Mouse (Mus musculus) intestine, embryonic 16.5 days (tissue): ENCODE results near the gene Aak1. TPM values are rescaled to one million over a fixed set of nuclear protein-coding genes. Genes with fewer than 3 reads are reported as not detected.

ENCODE experiments used
- ATAC-seq: fragments of 200-750 bp; cut with Nextera tagmentation; 2 replicates; pipeline ENCODE4 v1.8.0; 2017; ENCODE audit warnings: moderate TSS enrichment, moderate library complexity
- H3K27ac ChIP-seq: fragments of 300-500 bp; sonication (generic); 2 replicates; pipeline ENCODE4 v1.5.1; 2014; ENCODE audit warnings: mild to moderate bottlenecking, low read length
- H3K27me3 ChIP-seq: fragments of 300-500 bp; sonication (generic); replicated peaks from 2 replicates; pipeline ENCODE4 v1.6.1; 2014; ENCODE audit warnings: low read length, control low read depth, mixed read lengths; ENCODE audit not compliant: control insufficient read depth, insufficient read depth
- H3K36me3 ChIP-seq: fragments of 300-500 bp; sonication (generic); 2 replicates; pipeline ENCODE4 v1.6.1; 2014; ENCODE audit warnings: low read length, control low read depth; ENCODE audit not compliant: control insufficient read depth, insufficient read depth
- H3K4me1 ChIP-seq: fragments of 300-500 bp; sonication (generic); 2 replicates; pipeline ENCODE4 v1.6.1; 2014; ENCODE audit warnings: low read length, control low read depth, mixed read lengths; ENCODE audit not compliant: control insufficient read depth, insufficient read depth
- H3K4me2 ChIP-seq: fragments of 300-500 bp; sonication (generic); 2 replicates; pipeline ENCODE4 v1.6.1; 2014; ENCODE audit warnings: low read depth, low read length, control low read depth
- H3K4me3 ChIP-seq: fragments of 300-500 bp; sonication (generic); 2 replicates; pipeline ENCODE4 v1.5.1; 2014; ENCODE audit warnings: mild to moderate bottlenecking, low read length
- H3K9ac ChIP-seq: fragments of 300-500 bp; sonication (generic); 2 replicates; pipeline ENCODE4 v1.6.1; 2014; ENCODE audit warnings: low read depth, low read length
- H3K9me3 ChIP-seq: fragments of 300-500 bp; sonication (generic); 2 replicates; pipeline ENCODE4 v1.6.1; 2016; ENCODE audit warnings: low read length, control low read depth; ENCODE audit not compliant: control insufficient read depth
- WGBS: fragments of 180-500 bp; shearing (Covaris S2); extraction: QIAGEN DNeasy Blood & Tissue Kit; methylation state at CpG from one replicate; pipeline ENCODE4 v1.1.7; 2014; 5-methylcytosine and 5-hydroxymethylcytosine counted together
- polyA plus RNA-seq: library from polyadenylated mRNA; unstranded; fragments of >200 nt; fragmentation: Nextera tagmentation; extraction: Ambion mirVana; gene quantifications from 2 replicates; pipeline ENCODE4 v1.2.1, GENCODE M21; 2015

Gene Aak1
- polyA plus RNA-seq, 1 experiment from 2014 or later, result 7.0 TPM

- Histone ChIP-seq H3K9ac (no peak overlapping the region), H3K36me3 (peaks cover 14% of the 10 kb centered on the region), H3K4me3 (no peak overlapping the region), H3K27ac (no peak overlapping the region), H3K4me1 (no peaks in the 10 kb centered on the region), H3K4me2 (no peak overlapping the region), H3K27me3 (no peaks in the 10 kb centered on the region), H3K9me3 (no peaks in the 10 kb centered on the region)
- no peak for ATAC-seq
- WGBS, result 69% methylated on average over 1 of the region's 1 CpGs
These were observed 100.8 kb downstream of the Aak1 start for GRCm38 (mm10) chr6:86950141-86950540.

- ATAC-seq, result no peak
- no peaks in the 10 kb centered on the region for H3K4me1 ChIP-seq
- H3K27me3 ChIP-seq, result no peaks in the 10 kb centered on the region
- H3K9ac ChIP-seq, result no peak overlapping the region
- 94% methylated on average over 1 of the region's 1 CpGs for WGBS
- H3K36me3 ChIP-seq, result peaks cover 13% of the 10 kb centered on the region
- H3K9me3 ChIP-seq, result no peaks in the 10 kb centered on the region
- no peak overlapping the region for H3K4me2 ChIP-seq
- no peak overlapping the region for H3K27ac ChIP-seq
- H3K4me3 ChIP-seq, result no peak overlapping the region
These were observed 101.5 kb downstream of the Aak1 start for GRCm38 (mm10) chr6:86950733-86951255.

GRCm38 (mm10) chr6:86955741-86956140, 106.4 kb downstream of the Aak1 start:
- H3K9me3 ChIP-seq, result no peaks in the 10 kb centered on the region
- no peak overlapping the region for H3K4me2 ChIP-seq
- H3K4me3 ChIP-seq, result no peak overlapping the region
- no peak overlapping the region for H3K9ac ChIP-seq
- WGBS, result 85% methylated on average over 3 of the region's 3 CpGs
- H3K4me1 ChIP-seq, result no peaks in the 10 kb centered on the region
- ATAC-seq, result no peak
- no peak overlapping the region for H3K27ac ChIP-seq
- peaks cover 12% of the 10 kb centered on the region for H3K36me3 ChIP-seq
- no peaks in the 10 kb centered on the region for H3K27me3 ChIP-seq

GRCm38 (mm10) chr6:86956206-86956605, 106.9 kb downstream of the Aak1 start:
- Histone ChIP-seq H3K9me3 (no peaks in the 10 kb centered on the region), H3K27ac (no peak overlapping the region), H3K9ac (no peak overlapping the region), H3K36me3 (peaks cover 10% of the 10 kb centered on the region), H3K4me2 (no peak overlapping the region), H3K4me1 (no peaks in the 10 kb centered on the region), H3K4me3 (no peak overlapping the region), H3K27me3 (no peaks in the 10 kb centered on the region)
- ATAC-seq, result no peak

- H3K4me2 ChIP-seq, result no peak overlapping the region
- no peaks in the 10 kb centered on the region for H3K4me1 ChIP-seq
- no peak overlapping the region for H3K9ac ChIP-seq
- H3K36me3 ChIP-seq, result peaks cover 14% of the 10 kb centered on the region
- ATAC-seq, result no peak
- no peaks in the 10 kb centered on the region for H3K9me3 ChIP-seq
- H3K27ac ChIP-seq, result no peak overlapping the region
- 85% methylated on average over 1 of the region's 1 CpGs for WGBS
- H3K27me3 ChIP-seq, result no peaks in the 10 kb centered on the region
- H3K4me3 ChIP-seq, result no peak overlapping the region
These were observed 109.7 kb downstream of the Aak1 start for GRCm38 (mm10) chr6:86959006-86959405.

GRCm38 (mm10) chr6:86963987-86964685, 114.8 kb downstream of the Aak1 start:
- Histone ChIP-seq H3K27ac (no peak overlapping the region), H3K4me2 (no peak overlapping the region), H3K27me3 (no peaks in the 10 kb centered on the region), H3K9me3 (no peaks in the 10 kb centered on the region), H3K4me1 (no peaks in the 10 kb centered on the region), H3K4me3 (no peak overlapping the region), H3K36me3 (peaks cover 6% of the 10 kb centered on the region), H3K9ac (no peak overlapping the region)
- WGBS, result 88% methylated on average over 7 of the region's 7 CpGs
- no peak for ATAC-seq

GRCm38 (mm10) chr6:86967166-86967565, 117.8 kb downstream of the Aak1 start:
- Histone ChIP-seq H3K4me3 (no peak overlapping the region), H3K9me3 (no peaks in the 10 kb centered on the region), H3K4me1 (no peaks in the 10 kb centered on the region), H3K27ac (no peak overlapping the region), H3K9ac (no peak overlapping the region), H3K36me3 (peaks cover 14% of the 10 kb centered on the region; the same call in 1 of the 2 replicates), H3K27me3 (no peaks in the 10 kb centered on the region), H3K4me2 (no peak overlapping the region)
- ATAC-seq, result no peak
- 84% methylated on average over 2 of the region's 2 CpGs for WGBS

- Histone ChIP-seq H3K27me3 (no peaks in the 10 kb centered on the region), H3K9ac (no peak overlapping the region), H3K4me2 (no peak overlapping the region), H3K36me3 (peaks cover 11% of the 10 kb centered on the region; the same call in 1 of the 2 replicates), H3K9me3 (no peaks in the 10 kb centered on the region), H3K4me3 (no peak overlapping the region), H3K4me1 (no peaks in the 10 kb centered on the region), H3K27ac (no peak overlapping the region)
- ATAC-seq, result no peak
- 97% methylated on average over 4 of the region's 4 CpGs for WGBS
These were observed 124.6 kb downstream of the Aak1 start for GRCm38 (mm10) chr6:86973956-86974355.

GRCm38 (mm10) chr6:86978156-86978908, 129.0 kb downstream of the Aak1 start:
- H3K9ac ChIP-seq, result no peak overlapping the region
- no peaks in the 10 kb centered on the region for H3K9me3 ChIP-seq
- no peaks in the 10 kb centered on the region for H3K4me1 ChIP-seq
- WGBS, result 68% methylated on average over 8 of the region's 8 CpGs
- H3K27me3 ChIP-seq, result no peaks in the 10 kb centered on the region
- peak; percentile 85 for ATAC-seq
- H3K27ac ChIP-seq, result peak overlapping the region; percentile 42; the same call in 1 of the 2 replicates
- no peak overlapping the region for H3K4me3 ChIP-seq
- H3K4me2 ChIP-seq, result no peak overlapping the region
- peaks cover 3% of the 10 kb centered on the region; the same call in 1 of the 2 replicates for H3K36me3 ChIP-seq
